Mouse (Mus musculus) mesoderm, embryonic 11.5 days (tissue): Measurements from ENCODE around the gene Prkg1.

Experiments used
- DNase-seq: peaks from one replicate; pipeline ENCODE4 v3.0.0-alpha.2; 2012; ENCODE audit warnings: low read depth, low spot score

Prkg1 gene

GRCm38 (mm10) chr19:31073959-31074716 lies 690.7 kb downstream of the Prkg1 start:
- no peak for DNase-seq

- no peak for DNase-seq
These were observed 699.5 kb downstream of the Prkg1 start for GRCm38 (mm10) chr19:31065206-31065781.

GRCm38 (mm10) chr19:31064740-31065139 lies 700.1 kb downstream of the Prkg1 start:
- DNase-seq: no peak

GRCm38 (mm10) chr19:31046601-31047000 lies 718.2 kb downstream of the Prkg1 start:
- DNase-seq: no peak

GRCm38 (mm10) chr19:31040948-31041847 lies 723.6 kb downstream of the Prkg1 start:
- no peak for DNase-seq

- no peak for DNase-seq
These were observed 725.9 kb downstream of the Prkg1 start for GRCm38 (mm10) chr19:31038951-31039350.

- no peak for DNase-seq
These were observed 733.2 kb downstream of the Prkg1 start for GRCm38 (mm10) chr19:31031596-31031995.

GRCm38 (mm10) chr19:31026797-31027196 lies 738.0 kb downstream of the Prkg1 start:
- no peak for DNase-seq

- no peak for DNase-seq
These were observed 753.2 kb downstream of the Prkg1 start for GRCm38 (mm10) chr19:31011528-31012133.

GRCm38 (mm10) chr19:30998572-30998971 lies 766.3 kb downstream of the Prkg1 start:
- no peak for DNase-seq

- DNase-seq: no peak
These were observed 774.4 kb downstream of the Prkg1 start for GRCm38 (mm10) chr19:30990390-30990789.

- no peak for DNase-seq
These were observed 782.4 kb downstream of the Prkg1 start for GRCm38 (mm10) chr19:30982436-30982835.

- DNase-seq: no peak
These were observed 786.7 kb downstream of the Prkg1 start for GRCm38 (mm10) chr19:30978096-30978495.

- no peak for DNase-seq
These were observed 814.2 kb downstream of the Prkg1 start for GRCm38 (mm10) chr19:30950610-30951009.

GRCm38 (mm10) chr19:30948202-30948601 lies 816.6 kb downstream of the Prkg1 start:
- peak; percentile 31 for DNase-seq

- DNase-seq: no peak
These were observed 822.4 kb downstream of the Prkg1 start for GRCm38 (mm10) chr19:30942369-30942992.

GRCm38 (mm10) chr19:30938058-30938457 lies 826.8 kb downstream of the Prkg1 start:
- no peak for DNase-seq

GRCm38 (mm10) chr19:30931469-30932192 lies 833.2 kb downstream of the Prkg1 start:
- DNase-seq: no peak

- DNase-seq: no peak
These were observed 840.8 kb downstream of the Prkg1 start for GRCm38 (mm10) chr19:30924032-30924431.

GRCm38 (mm10) chr19:30902290-30902689 lies 862.5 kb downstream of the Prkg1 start:
- DNase-seq: no peak

GRCm38 (mm10) chr19:30901025-30901424 lies 863.8 kb downstream of the Prkg1 start:
- no peak for DNase-seq
